Mouse (Mus musculus) liver, embryonic 14.5 days (tissue): ENCODE data around the gene Klc2. TPM values are rescaled to one million over a fixed set of nuclear protein-coding genes. Genes with fewer than 3 reads are reported as not detected.
A peak's percentile ranks its signal among the peaks of the same experiment; 100 is the strongest.

Experiments used
- ATAC-seq: fragments of 200-750 bp; cut with Nextera tagmentation; 2 replicates; pipeline ENCODE4 v1.8.0; 2017; ENCODE audit warnings: moderate number of reproducible peaks, mild to moderate bottlenecking, moderate library complexity; ENCODE audit not compliant: insufficient read depth
- DNase-seq, 3 experiments: peaks; one replicate each; pipeline ENCODE4 v3.0.0-alpha.2; 2012 to 2013; ENCODE audit warnings: low read depth in 3 of 3, low spot score in 3 of 3
- H3K27ac ChIP-seq: fragments of 300-500 bp; sonication (generic); 2 replicates; pipeline ENCODE4 v1.5.1; 2014; ENCODE audit warnings: moderate library complexity, mild to moderate bottlenecking, control low read depth, inconsistent platforms
- H3K27me3 ChIP-seq: fragments of 300-500 bp; sonication (generic); 2 replicates; pipeline ENCODE4 v1.6.1; 2014; ENCODE audit warnings: mild to moderate bottlenecking, low read length, moderate library complexity; ENCODE audit not compliant: control insufficient read depth, insufficient read depth
- H3K36me3 ChIP-seq: fragments of 300-500 bp; sonication (generic); replicated peaks from 2 replicates; pipeline ENCODE4 v1.6.1; 2014; ENCODE audit warnings: low read depth; ENCODE audit not compliant: control insufficient read depth, insufficient read depth
- H3K4me1 ChIP-seq, 2 experiments: fragments of 200-500 bp in 1 of 2; fragments of 300-500 bp in 1 of 2; sonication (generic) in 1 of 2; replicated peaks; 2 replicates each; pipeline ENCODE4 v1.6.1; 2012 to 2014; ENCODE audit warnings: antibody characterized with exemption in 1 of 2, inconsistent platforms in 1 of 2, low read length in 1 of 2; ENCODE audit not compliant: control insufficient read depth in 2 of 2, insufficient read depth in 2 of 2
- H3K4me2 ChIP-seq: fragments of 300-500 bp; sonication (generic); 2 replicates; pipeline ENCODE4 v1.6.1; 2014; ENCODE audit warnings: low read depth, mild to moderate bottlenecking, control low read depth, moderate library complexity
- H3K4me3 ChIP-seq, 2 experiments: fragments of 200-500 bp in 1 of 2; fragments of 300-500 bp in 1 of 2; sonication (generic) in 1 of 2; 2 replicates each; pipeline ENCODE4 v1.5.1; 2012 to 2014; ENCODE audit warnings: low read depth in 2 of 2, low read length in 2 of 2, mild to moderate bottlenecking in 2 of 2, control low read depth in 1 of 2, inconsistent platforms in 1 of 2, moderate library complexity in 1 of 2; ENCODE audit not compliant: insufficient read depth in 1 of 2
- H3K9ac ChIP-seq: fragments of 300-500 bp; sonication (generic); replicated peaks from 2 replicates; pipeline ENCODE4 v1.6.1; 2014; ENCODE audit warnings: mild to moderate bottlenecking, control low read depth, moderate library complexity
- H3K9me3 ChIP-seq: fragments of 300-500 bp; sonication (generic); 2 replicates; pipeline ENCODE4 v1.6.1; 2016; ENCODE audit warnings: low read length, mixed read lengths; ENCODE audit not compliant: control insufficient read depth
- CTCF ChIP-seq: IDR thresholded peaks from 2 replicates; pipeline ENCODE4 v1.5.1; 2016; ENCODE audit warnings: antibody characterized with exemption, low read depth, control low read depth
- EP300 ChIP-seq: IDR thresholded peaks from 2 replicates; pipeline ENCODE4 v1.6.1; 2016; ENCODE audit warnings: antibody characterized with exemption, low read depth
- WGBS: fragments of 180-500 bp; shearing (Covaris S2); extraction: QIAGEN DNeasy Blood & Tissue Kit; methylation state at CpG from one replicate; pipeline ENCODE4 v1.1.7; 2014; ENCODE audit not compliant: insufficient replicate concordance; 5-methylcytosine and 5-hydroxymethylcytosine counted together
- polyA plus RNA-seq, 2 experiments: library from polyadenylated mRNA; depleted of rRNA in 1 of 2; stranded (reverse) in 1 of 2; unstranded in 1 of 2; fragments of >200 nt; fragmentation: Nextera tagmentation in 1 of 2; extraction: Ambion mirVana in 1 of 2; gene quantifications; 2 replicates each; pipeline versions ENCODE4 v1.2.1 to v1.2.3; 2012 to 2014

Klc2 gene
- polyA plus RNA-seq, 2 experiments, result 1.6 to 2.3 TPM

DNA sequence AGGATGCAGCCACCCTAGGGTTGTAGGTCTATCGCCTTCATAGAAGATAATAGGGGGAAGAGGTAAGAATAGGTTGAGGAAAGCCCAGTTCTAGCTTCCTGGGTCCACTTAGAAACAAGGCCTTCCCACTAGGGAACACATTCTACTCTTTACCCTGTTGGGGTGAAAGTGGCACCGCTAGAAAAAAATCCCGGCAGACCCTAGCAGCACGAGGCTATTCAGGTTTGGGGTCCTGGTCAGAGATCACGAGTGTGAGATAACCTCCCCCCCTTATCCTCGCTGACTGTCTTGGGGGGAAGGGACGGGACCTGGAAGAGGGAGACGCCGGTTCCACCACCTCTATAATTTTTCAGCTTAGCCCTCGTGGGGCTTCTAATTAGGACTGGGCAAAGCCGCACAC lies 47.3 kb downstream of the Klc2 start:
- peak overlapping the region; percentile 49 for H3K9ac ChIP-seq
- no peak overlapping the region; a peak in 1 of 4 replicates for H3K4me3 ChIP-seq
- H3K9me3 ChIP-seq, result no peaks in the 10 kb centered on the region
- H3K4me1 ChIP-seq, result peaks cover 30 to 31% of the 10 kb centered on the region in 2 experiments
- DNase-seq (no peak), ATAC-seq (no peak)
- peak overlapping the region; percentile 77 for H3K4me2 ChIP-seq
- 24% methylated on average over 11 of the region's 11 CpGs for WGBS
- H3K27ac ChIP-seq, result no peak overlapping the region
- no peak for TF ChIP-seq CTCF
- no peak for TF ChIP-seq EP300
- no peaks in the 10 kb centered on the region for H3K36me3 ChIP-seq
- peaks cover 16% of the 10 kb centered on the region for H3K27me3 ChIP-seq

DNA sequence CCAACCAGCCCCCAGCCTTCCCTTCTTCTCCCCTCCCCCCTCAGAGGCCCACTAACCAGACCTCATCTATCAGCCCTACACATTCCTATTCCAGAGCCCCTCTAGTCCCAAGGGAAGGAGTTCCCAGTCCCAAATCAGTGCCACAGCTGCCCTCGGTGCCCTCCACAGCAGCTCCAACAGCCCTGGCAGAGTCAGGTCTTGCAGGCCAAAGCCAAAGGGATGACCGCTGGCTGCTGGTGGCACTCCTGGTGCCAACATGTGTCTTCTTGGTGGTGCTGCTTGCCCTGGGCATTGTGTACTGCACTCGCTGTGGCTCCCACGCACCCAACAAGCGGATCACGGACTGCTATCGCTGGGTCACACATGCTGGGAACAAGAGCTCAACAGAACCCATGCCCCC lies 48.4 kb downstream of the Klc2 start:
- H3K36me3 ChIP-seq, result no peaks in the 10 kb centered on the region
- H3K4me2 ChIP-seq, result no peak overlapping the region
- peaks cover 16% of the 10 kb centered on the region for H3K27me3 ChIP-seq
- H3K9me3 ChIP-seq, result no peaks in the 10 kb centered on the region
- no peak overlapping the region for H3K9ac ChIP-seq
- no peak for DNase-seq
- H3K4me1 ChIP-seq, result peaks cover 30 to 31% of the 10 kb centered on the region in 2 experiments
- H3K27ac ChIP-seq, result no peak overlapping the region
- 76% methylated on average over 7 of the region's 7 CpGs for WGBS
- ATAC-seq, result no peak
- no peak overlapping the region for H3K4me3 ChIP-seq
- TF ChIP-seq CTCF (no peak), EP300 (no peak)

DNA sequence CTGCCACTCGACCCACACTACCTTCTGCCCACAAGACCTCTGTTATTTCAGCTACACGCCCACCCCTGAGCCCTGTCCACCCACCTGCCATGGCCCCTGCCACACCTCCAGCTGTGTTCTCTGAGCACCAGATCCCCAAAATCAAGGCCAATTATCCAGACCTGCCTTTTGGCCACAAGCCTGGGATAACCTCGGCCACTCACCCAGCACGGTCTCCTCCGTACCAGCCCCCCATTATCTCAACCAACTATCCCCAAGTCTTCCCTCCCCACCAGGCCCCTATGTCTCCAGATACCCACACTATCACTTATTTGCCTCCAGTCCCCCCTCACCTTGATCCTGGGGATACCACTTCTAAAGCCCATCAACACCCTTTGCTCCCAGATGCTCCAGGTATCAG lies 48.9 kb downstream of the Klc2 start:
- DNase-seq (no peak), ATAC-seq (no peak)
- Histone ChIP-seq H3K36me3 (no peaks in the 10 kb centered on the region), H3K9ac (no peak overlapping the region), H3K27ac (no peak overlapping the region), H3K27me3 (peaks cover 16% of the 10 kb centered on the region), H3K4me1 (peaks cover 30 to 31% of the 10 kb centered on the region in 2 experiments), H3K4me2 (no peak overlapping the region), H3K4me3 (no peak overlapping the region), H3K9me3 (no peaks in the 10 kb centered on the region)
- TF ChIP-seq CTCF (no peak), EP300 (no peak)
- WGBS, result 69% methylated on average over 5 of the region's 5 CpGs

- ATAC-seq (no peak), DNase-seq (no peak)
- Histone ChIP-seq H3K4me3 (peak overlapping the region; percentile 15 to 51), H3K27ac (no peak overlapping the region), H3K4me1 (peaks cover 30 to 31% of the 10 kb centered on the region in 2 experiments), H3K27me3 (peaks cover 16% of the 10 kb centered on the region), H3K9ac (peak overlapping the region; percentile 55), H3K36me3 (no peaks in the 10 kb centered on the region), H3K9me3 (no peaks in the 10 kb centered on the region), H3K4me2 (peak overlapping the region; percentile 79)
- 43% methylated on average over 21 of the region's 21 CpGs for WGBS
- TF ChIP-seq EP300, result no peak
- TF ChIP-seq CTCF, result peak; percentile 27; the same call in 1 of the 2 replicates
These were observed 49.7 kb downstream of the Klc2 start for GRCm38 (mm10) chr19:5068570-5069234.

- H3K27ac ChIP-seq, result peak within 1 kb of the TSS; percentile 74
- peaks cover 16% of the 10 kb centered on the region for H3K27me3 ChIP-seq
- TF ChIP-seq EP300, result no peak
- TF ChIP-seq CTCF, result no peak
- H3K36me3 ChIP-seq, result no peaks in the 10 kb centered on the region
- peak; percentile 21; the same call in 1 of the 2 replicates for ATAC-seq
- peaks cover 30 to 31% of the 10 kb centered on the region in 2 experiments for H3K4me1 ChIP-seq
- DNase-seq, result no peak
- H3K4me2 ChIP-seq, result peak within 1 kb of the TSS; percentile 79
- H3K9ac ChIP-seq, result peak within 1 kb of the TSS; percentile 55
- 2% methylated on average over 56 of the region's 56 CpGs for WGBS
- H3K4me3 ChIP-seq, result peak within 1 kb of the TSS; percentile 15 to 51
- no peaks in the 10 kb centered on the region for H3K9me3 ChIP-seq
These were observed 50.3 kb downstream of the Klc2 start, which contains the start of gene Cd248 for GRCm38 (mm10) chr19:5067867-5068569. Cd248 (plus strand) TSS chr19:5068078.
